11 mouse cellular contexts compared by ENCODE assay signal in the genomic region with DNA sequence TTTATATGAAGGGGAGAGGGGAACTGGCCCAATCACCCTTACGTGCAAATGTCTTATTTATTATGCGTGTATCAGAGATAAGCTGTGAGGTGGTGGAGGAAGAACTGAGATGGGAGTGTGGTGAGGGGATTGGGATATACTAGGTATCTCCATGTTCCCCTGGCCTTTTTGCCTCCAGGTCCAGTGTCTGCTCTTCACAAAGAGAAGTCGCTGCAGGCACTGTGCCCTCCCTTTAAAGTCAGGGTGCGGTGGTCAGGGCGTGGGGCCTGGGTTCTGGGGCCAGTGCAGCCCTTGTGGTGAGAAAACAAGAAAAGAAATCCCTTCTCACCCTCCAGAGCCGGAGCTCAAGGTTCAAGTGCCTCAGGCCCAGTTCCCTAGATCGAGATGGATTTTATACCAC. TPM values are rescaled to one million over a fixed set of nuclear protein-coding genes. Genes with fewer than 3 reads are reported as not detected.
DNase-seq lines count a peak whose midpoint lies in the region; ATAC-seq and TF ChIP-seq lines count a peak whose summit lies in the region.
"Had no signal": no experiment of that assay in that cellular context is flagged by ENCODE, and none has a peak within 500 bp of the region (broad histone marks: within the 10 kb centered on the region; RNA-seq: fewer than 3 reads in every experiment).

No protein-coding gene starts in this region.

- no peak for TF ChIP-seq CTCF in midbrain, postnatal 0 days (IDR thresholded peaks at IDR 0.05)
- TF ChIP-seq CTCF in thymus, adult 2 months (IDR thresholded peaks at IDR 0.05; ENCODE audit: borderline replicate concordance, control insufficient read depth, extremely low read depth, insufficient read depth, low read length, poor library complexity): no peak

- peak overlapping the region; percentile 48; the same call in 1 of the 2 replicates for H3K4me2 ChIP-seq in embryonic facial prominence, embryonic 14.5 days (ENCODE audit: low read depth, low read length)
- H3K4me2 ChIP-seq in hindbrain, embryonic 13.5 days: peak overlapping the region; percentile 85
- peak overlapping the region; percentile 50 for H3K4me2 ChIP-seq in midbrain, postnatal 0 days (ENCODE audit: low read depth, low read length, poor library complexity, severe bottlenecking)

- WGBS in heart, embryonic 10.5 days: 72% methylated on average over 7 of the region's 7 CpGs
- 71% methylated on average over 7 of the region's 7 CpGs for WGBS in embryonic facial prominence, embryonic 14.5 days
- WGBS in hindbrain, embryonic 13.5 days: 50% methylated on average over 7 of the region's 7 CpGs
- 33% methylated on average over 7 of the region's 7 CpGs for WGBS in midbrain, postnatal 0 days
- 93% methylated on average over 7 of the region's 7 CpGs for WGBS in thymus, adult 2 months

- H3K27ac ChIP-seq in heart, embryonic 10.5 days: no peak overlapping the region
- peak overlapping the region; percentile 65; the same call in 1 of the 2 replicates for H3K27ac ChIP-seq in embryonic facial prominence, embryonic 14.5 days (replicated peaks; ENCODE audit: low read depth, low read length)
- H3K27ac ChIP-seq in hindbrain, embryonic 13.5 days: peak overlapping the region; percentile 99
- H3K27ac ChIP-seq in midbrain, postnatal 0 days (ENCODE audit: low read depth, low read length): peak overlapping the region; percentile 74
- no peak overlapping the region for H3K27ac ChIP-seq in thymus, adult 2 months (ENCODE audit: control insufficient read depth, insufficient read depth, low read length)

- peaks cover 7% of the 10 kb centered on the region; the same call in 1 of the 2 replicates for H3K27me3 ChIP-seq in heart, embryonic 10.5 days (ENCODE audit: insufficient read depth, poor library complexity, severe bottlenecking)
- no peaks in the 10 kb centered on the region for H3K27me3 ChIP-seq in embryonic facial prominence, embryonic 14.5 days (replicated peaks; ENCODE audit: control insufficient read depth, insufficient read depth, low read length)
- no peaks in the 10 kb centered on the region for H3K27me3 ChIP-seq in hindbrain, embryonic 13.5 days
- no peaks in the 10 kb centered on the region for H3K27me3 ChIP-seq in midbrain, postnatal 0 days (ENCODE audit: insufficient read depth, low read length)
- no peaks in the 10 kb centered on the region for H3K27me3 ChIP-seq in thymus, adult 2 months (ENCODE audit: control insufficient read depth, insufficient read depth, low read length)

- peaks cover 88% of the 10 kb centered on the region for H3K36me3 ChIP-seq in heart, embryonic 10.5 days
- peaks cover 93% of the 10 kb centered on the region for H3K36me3 ChIP-seq in embryonic facial prominence, embryonic 14.5 days (ENCODE audit: control insufficient read depth, insufficient read depth, low read length)
- peaks cover 74% of the 10 kb centered on the region for H3K36me3 ChIP-seq in hindbrain, embryonic 13.5 days
- peaks cover 17% of the 10 kb centered on the region for H3K36me3 ChIP-seq in midbrain, postnatal 0 days (ENCODE audit: insufficient read depth, low read length)
- peaks cover 67% of the 10 kb centered on the region for H3K36me3 ChIP-seq in thymus, adult 2 months (ENCODE audit: control insufficient read depth, insufficient read depth, low read length)

- ATAC-seq in embryonic facial prominence, embryonic 14.5 days (ENCODE audit: low read depth): no peak
- no peak for ATAC-seq in hindbrain, embryonic 13.5 days (ENCODE audit: low FRiP score)
- ATAC-seq in midbrain, postnatal 0 days (ENCODE audit: low FRiP score): no peak

- no peak overlapping the region for H3K4me3 ChIP-seq in heart, embryonic 10.5 days
- H3K4me3 ChIP-seq in embryonic facial prominence, embryonic 14.5 days (ENCODE audit: low read depth, low read length): no peak overlapping the region
- H3K4me3 ChIP-seq in hindbrain, embryonic 13.5 days: peak overlapping the region; percentile 85
- H3K4me3 ChIP-seq in midbrain, postnatal 0 days (ENCODE audit: low read depth, low read length): peak overlapping the region; percentile 37; the same call in 1 of the 2 replicates
- H3K4me3 ChIP-seq in thymus, adult 2 months (ENCODE audit: control insufficient read depth, insufficient read depth, low read length): no peak overlapping the region

- peak; percentile 59 for DNase-seq in heart, embryonic 10.5 days (ENCODE audit: low spot score)
- no peak for DNase-seq in heart, postnatal 4 days
- DNase-seq in embryonic facial prominence, embryonic 14.5 days (ENCODE audit: low spot score): no peak
- no peak for DNase-seq in midbrain, postnatal 0 days (ENCODE audit: low spot score)
- DNase-seq in thymus, adult 2 months: no peak
- DNase-seq in urinary bladder, postnatal 4 days (ENCODE audit: low spot score in 2 of 2): no peak
- DNase-seq in kidney, postnatal 36 days: no peak
- DNase-seq: kidney, adult 9 months; lung, postnatal 4 days; thymus, adult 18-20 months had no signal

- TF ChIP-seq POLR2A in thymus, adult 2 months (IDR thresholded peaks at IDR 0.05; ENCODE audit: control insufficient read depth, extremely low read depth, insufficient read depth, low read length, poor library complexity): no peak

- no peaks in the 10 kb centered on the region for H3K9me3 ChIP-seq in heart, embryonic 10.5 days
- H3K9me3 ChIP-seq in embryonic facial prominence, embryonic 14.5 days (ENCODE audit: control insufficient read depth, low read length): no peaks in the 10 kb centered on the region
- no peaks in the 10 kb centered on the region for H3K9me3 ChIP-seq in hindbrain, embryonic 13.5 days
- no peaks in the 10 kb centered on the region for H3K9me3 ChIP-seq in midbrain, postnatal 0 days (ENCODE audit: low read length)

- no peak overlapping the region for H3K9ac ChIP-seq in embryonic facial prominence, embryonic 14.5 days (ENCODE audit: low read depth, low read length)
- H3K9ac ChIP-seq in hindbrain, embryonic 13.5 days: peak overlapping the region; percentile 98
- peak overlapping the region; percentile 64; the same call in 1 of the 2 replicates for H3K9ac ChIP-seq in midbrain, postnatal 0 days (replicated peaks; ENCODE audit: low read length, poor library complexity, severe bottlenecking)

- peaks cover 57% of the 10 kb centered on the region for H3K4me1 ChIP-seq in heart, embryonic 10.5 days
- H3K4me1 ChIP-seq in embryonic facial prominence, embryonic 14.5 days (ENCODE audit: control insufficient read depth, insufficient read depth, low read length): peaks cover 46% of the 10 kb centered on the region
- H3K4me1 ChIP-seq in hindbrain, embryonic 13.5 days (replicated peaks): peaks cover 64% of the 10 kb centered on the region
- H3K4me1 ChIP-seq in midbrain, postnatal 0 days (ENCODE audit: insufficient read depth, low read length): peaks cover 16% of the 10 kb centered on the region
- H3K4me1 ChIP-seq in thymus, adult 2 months (replicated peaks; ENCODE audit: control insufficient read depth, insufficient read depth, low read length): peaks cover 13% of the 10 kb centered on the region

RNA-seq across cellular contexts. Expression of gene 2700081O15Rik, which starts 6.7 kb away (rescaled TPM):
- polyA plus RNA-seq in heart, embryonic 10.5 days (2016; fragmentation: Nextera tagmentation; extraction: Ambion mirVana): 3.1 and 5.1 TPM in 2 replicates
- 10 to 100 TPM; 28.4 to 28.5 TPM for total RNA-seq in heart, postnatal 4 days (2021)
- 10.3 and 11.2 TPM in 2 replicates for polyA plus RNA-seq in embryonic facial prominence, embryonic 14.5 days (2014; fragmentation: Nextera tagmentation; extraction: Ambion mirVana)
- polyA plus RNA-seq in hindbrain, embryonic 13.5 days (2015; fragmentation: Nextera tagmentation; extraction: Ambion mirVana): 17.7 and 18.0 TPM in 2 replicates
- total RNA-seq in midbrain, postnatal 0 days (2014; rRNA removed): 108 and 112 TPM in 2 replicates
- polyA plus RNA-seq in midbrain, postnatal 0 days (2015; fragmentation: Nextera tagmentation; extraction: Ambion mirVana): 7.6 and 8.1 TPM in 2 replicates
- 68.3 and 80.8 TPM in 2 replicates for polyA plus RNA-seq in thymus, adult 2 months (2012; rRNA removed)

RNA-seq across cellular contexts. Expression of gene Spindoc, which starts 41.3 kb away (rescaled TPM):
- 26.8 and 35.5 TPM in 2 replicates for polyA plus RNA-seq in heart, embryonic 10.5 days (2016; fragmentation: Nextera tagmentation; extraction: Ambion mirVana)
- total RNA-seq in heart, postnatal 4 days (2021): 10 to 100 TPM; 29.4 to 30.8 TPM
- polyA plus RNA-seq in embryonic facial prominence, embryonic 14.5 days (2014; fragmentation: Nextera tagmentation; extraction: Ambion mirVana): 18.8 and 23.5 TPM in 2 replicates
- 34.0 and 42.7 TPM in 2 replicates for polyA plus RNA-seq in hindbrain, embryonic 13.5 days (2015; fragmentation: Nextera tagmentation; extraction: Ambion mirVana)
- total RNA-seq in midbrain, postnatal 0 days (2014; rRNA removed): 35.2 and 38.8 TPM in 2 replicates
- polyA plus RNA-seq in midbrain, postnatal 0 days (2015; fragmentation: Nextera tagmentation; extraction: Ambion mirVana): 19.2 and 19.8 TPM in 2 replicates
- polyA plus RNA-seq in thymus, adult 2 months (2012; rRNA removed): 48.9 and 61.9 TPM in 2 replicates

RNA-seq across cellular contexts. Expression of gene Rtn3, which starts 59.0 kb away (rescaled TPM):
- polyA plus RNA-seq in heart, embryonic 10.5 days (2016; fragmentation: Nextera tagmentation; extraction: Ambion mirVana): 132 and 143 TPM in 2 replicates
- total RNA-seq in heart, postnatal 4 days (2021): 100 to 1,000 TPM; 119 TPM
- polyA plus RNA-seq in embryonic facial prominence, embryonic 14.5 days (2014; fragmentation: Nextera tagmentation; extraction: Ambion mirVana): 132 and 136 TPM in 2 replicates
- 513 and 532 TPM in 2 replicates for polyA plus RNA-seq in hindbrain, embryonic 13.5 days (2015; fragmentation: Nextera tagmentation; extraction: Ambion mirVana)
- total RNA-seq in midbrain, postnatal 0 days (2014; rRNA removed): 420 and 473 TPM in 2 replicates
- 741 and 750 TPM in 2 replicates for polyA plus RNA-seq in midbrain, postnatal 0 days (2015; fragmentation: Nextera tagmentation; extraction: Ambion mirVana)
- polyA plus RNA-seq in thymus, adult 2 months (2012; rRNA removed): 197 and 239 TPM in 2 replicates

Comparison
In these comparisons a context has a peak if more than half of its experiments do, and no peak if none do; other contexts are left out.
1. H3K27ac ChIP-seq: peak in embryonic facial prominence, embryonic 14.5 days (single experiment), hindbrain, embryonic 13.5 days (single experiment) and midbrain, postnatal 0 days (single experiment); none in heart, embryonic 10.5 days (single experiment) and thymus, adult 2 months (single experiment).
2. H3K4me3 ChIP-seq: peak in hindbrain, embryonic 13.5 days (single experiment) and midbrain, postnatal 0 days (single experiment); none in heart, embryonic 10.5 days (single experiment), embryonic facial prominence, embryonic 14.5 days (single experiment) and thymus, adult 2 months (single experiment).
3. Peak in every context shown above with its lines, with median percentiles within 50 percentile points of each other: H3K4me2 ChIP-seq.